Mouse (Mus musculus): ENCODE measurements around the gene Pkn1.

The Pkn1 gene

GRCm38 (mm10) chr8:83698661-83699453 is at the start of gene Pkn1:
Gene Pkn1, minus strand, starts transcription at chr8:83699179.
- DNase-seq (ENCODE audit: low read depth): no peak

- no peak for DNase-seq (ENCODE audit: low read depth)
These were observed 49.7 kb upstream of the Pkn1 start for GRCm38 (mm10) chr8:83748708-83749107.

- no peak for DNase-seq (ENCODE audit: low read depth)
These were observed 48.8 kb upstream of the Pkn1 start for GRCm38 (mm10) chr8:83747661-83748346.

GRCm38 (mm10) chr8:83744070-83744469 is 45.1 kb upstream of the Pkn1 start:
- DNase-seq (ENCODE audit: low read depth): no peak

- DNase-seq (ENCODE audit: low read depth): peak; percentile 62
These were observed 44.0 kb upstream of the Pkn1 start for GRCm38 (mm10) chr8:83742968-83743367.

- DNase-seq (ENCODE audit: low read depth): no peak
These were observed 43.1 kb upstream of the Pkn1 start for GRCm38 (mm10) chr8:83741849-83742655.

GRCm38 (mm10) chr8:83740976-83741741 is 42.2 kb upstream of the Pkn1 start, which contains the start of gene Adgre5:
Gene Adgre5, minus strand, starts transcription at chr8:83741326.
- DNase-seq (ENCODE audit: low read depth): no peak

GRCm38 (mm10) chr8:83740586-83740975 is 41.6 kb upstream of the Pkn1 start:
- no peak for DNase-seq (ENCODE audit: low read depth)

- no peak for DNase-seq (ENCODE audit: low read depth)
These were observed 40.9 kb upstream of the Pkn1 start for GRCm38 (mm10) chr8:83739711-83740468.

GRCm38 (mm10) chr8:83738949-83739710 is 40.2 kb upstream of the Pkn1 start:
- no peak for DNase-seq (ENCODE audit: low read depth)

- no peak for DNase-seq (ENCODE audit: low read depth)
These were observed 39.0 kb upstream of the Pkn1 start for GRCm38 (mm10) chr8:83737852-83738562.

- DNase-seq (ENCODE audit: low read depth): no peak
These were observed 38.4 kb upstream of the Pkn1 start for GRCm38 (mm10) chr8:83737346-83737745.

- DNase-seq (ENCODE audit: low read depth): no peak
These were observed 37.7 kb upstream of the Pkn1 start for GRCm38 (mm10) chr8:83736681-83737080.

- DNase-seq (ENCODE audit: low read depth): no peak
These were observed 33.9 kb upstream of the Pkn1 start for GRCm38 (mm10) chr8:83732919-83733318.

GRCm38 (mm10) chr8:83731906-83732305 is 32.9 kb upstream of the Pkn1 start:
- DNase-seq (ENCODE audit: low read depth): no peak

- no peak for DNase-seq (ENCODE audit: low read depth)
These were observed 30.2 kb upstream of the Pkn1 start for GRCm38 (mm10) chr8:83729009-83729807.

GRCm38 (mm10) chr8:83725521-83726102 is 26.6 kb upstream of the Pkn1 start:
- no peak for DNase-seq (ENCODE audit: low read depth)
